Mouse (Mus musculus) small intestine, adult 2 months (tissue): ENCODE measurements around the gene Senp2.

ENCODE experiments used
- CTCF ChIP-seq: fragments of 200-500 bp; IDR thresholded peaks from 2 replicates; pipeline ENCODE4 v1.5.1; 2012; ENCODE audit warnings: low read depth, mild to moderate bottlenecking, control low read depth, inconsistent platforms, low read length, moderate library complexity, mixed read lengths; ENCODE audit not compliant: insufficient replicate concordance, insufficient read length; ENCODE audit errors: extremely low read depth
- POLR2A ChIP-seq: fragments of 200-500 bp; IDR thresholded peaks from 2 replicates; pipeline ENCODE4 v1.6.1; 2012; ENCODE audit warnings: low read depth, mild to moderate bottlenecking, control low read depth, inconsistent platforms, low read length, moderate library complexity

DNA sequence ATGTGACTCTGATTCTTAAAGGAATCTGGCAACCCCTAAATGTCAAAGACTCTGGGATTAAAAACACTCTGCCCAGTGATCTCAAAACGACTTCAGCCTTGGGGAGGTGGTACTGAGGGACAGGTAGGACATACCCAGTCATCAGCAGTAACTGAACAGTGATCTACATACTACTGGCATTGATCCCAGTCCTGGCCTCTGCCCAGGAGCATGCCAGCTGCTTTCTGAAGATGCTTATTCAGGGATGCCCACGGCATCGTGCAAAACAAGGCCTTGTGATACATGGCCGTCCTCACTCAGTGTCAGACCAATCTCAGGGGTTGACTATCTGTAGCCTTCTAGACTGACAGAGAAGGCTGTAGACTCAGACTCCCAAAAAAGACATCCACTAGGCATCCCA is 76.1 kb downstream of the Senp2 start:
- no peak for TF ChIP-seq CTCF
- no peak for TF ChIP-seq POLR2A
